Mouse (Mus musculus): Measurements from ENCODE around the gene Kif1a. TPM values are rescaled to one million over a fixed set of nuclear protein-coding genes. Genes with fewer than 3 reads are reported as not detected.

The Kif1a gene
- polyA plus RNA-seq (2011; ENCODE audit: insufficient read length, low read depth, missing spikeins) = 29.3 and 42.6 TPM in 2 replicates

DNA sequence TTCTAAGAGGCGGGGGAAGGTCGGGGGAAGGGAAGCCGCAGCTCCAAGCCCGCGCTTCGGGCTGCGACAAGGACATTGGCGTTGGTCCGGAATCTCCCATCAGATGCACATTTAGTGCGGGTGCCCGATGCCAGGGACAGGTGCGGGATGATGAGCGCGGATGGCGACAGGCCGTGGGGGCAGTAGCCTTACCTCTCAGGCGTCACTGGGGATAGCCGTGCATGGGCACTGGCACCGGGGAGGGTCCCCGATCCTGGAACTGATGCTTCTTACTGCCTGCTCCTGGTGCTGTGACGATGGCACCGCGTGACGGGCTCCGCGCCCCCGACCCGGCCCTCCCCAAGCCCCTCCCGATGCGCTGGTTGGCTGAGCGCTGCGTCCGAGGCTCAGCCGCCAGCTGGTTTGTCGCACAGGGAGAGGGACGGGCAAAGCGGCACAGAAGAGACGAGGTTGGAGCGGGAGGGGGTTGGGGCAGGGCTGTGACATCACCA is at the start of gene Kif1a:
Gene Kif1a, minus strand, starts transcription at position 381 of the 491 bp plus-strand sequence.
- H3K4me1 ChIP-seq (ENCODE audit: control insufficient read depth, insufficient read depth, low read length) = no peaks in the 10 kb centered on the region
- TF ChIP-seq POLR2A (IDR thresholded peaks at IDR 0.05; ENCODE audit: low read depth, low read length) = peak; percentile 70
- TF ChIP-seq CTCF (IDR thresholded peaks at IDR 0.05; ENCODE audit: borderline replicate concordance, insufficient read depth, low read length) = no peak
- no peak within 1 kb of the TSS for H3K27ac ChIP-seq (ENCODE audit: insufficient read depth, low read length)
- H3K4me3 ChIP-seq (ENCODE audit: insufficient read depth, low read length) = peak within 1 kb of the TSS; percentile 54

DNA sequence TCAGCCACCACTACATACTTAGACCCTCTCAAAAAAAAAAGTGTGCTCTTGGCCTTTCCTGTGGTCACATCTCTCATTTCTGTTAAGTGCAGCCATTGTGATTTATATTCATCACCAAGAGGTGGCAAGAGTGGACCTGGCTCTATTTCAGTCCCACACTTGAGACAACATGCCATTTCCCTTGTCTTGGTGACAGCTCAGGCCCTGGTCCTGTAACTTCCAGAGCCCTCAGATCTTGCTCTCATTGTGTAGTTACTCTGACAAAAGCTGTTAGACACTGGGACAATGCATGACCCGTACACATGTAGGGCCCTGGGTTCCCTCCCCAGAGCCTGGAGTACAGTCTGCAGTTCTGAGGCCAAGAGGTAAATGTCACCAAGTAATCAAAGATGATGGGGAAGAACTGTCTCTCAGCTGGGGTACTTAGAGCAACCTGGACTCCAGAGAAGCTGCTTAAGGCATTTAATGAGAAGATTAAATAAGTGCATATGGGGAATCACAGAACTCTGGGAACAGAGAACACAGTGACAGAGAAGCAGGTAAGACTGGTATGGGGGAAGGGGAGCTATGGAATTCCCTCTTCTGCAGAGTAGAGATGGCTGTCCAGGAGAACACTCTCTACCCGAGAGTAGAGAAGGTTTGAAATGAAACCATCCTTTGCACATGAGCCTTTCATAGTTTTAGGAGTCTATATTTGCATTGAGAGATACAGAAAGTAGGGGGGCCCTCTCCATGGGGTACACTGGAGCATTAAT is 49.3 kb upstream of the Kif1a start:
- Histone ChIP-seq H3K4me1 (ENCODE audit: control insufficient read depth, insufficient read depth, low read length) (no peaks in the 10 kb centered on the region), H3K4me3 (ENCODE audit: insufficient read depth, low read length) (no peak overlapping the region), H3K27ac (ENCODE audit: insufficient read depth, low read length) (no peak overlapping the region)
- TF ChIP-seq CTCF (IDR thresholded peaks at IDR 0.05; ENCODE audit: borderline replicate concordance, insufficient read depth, low read length) = no peak
- no peak for TF ChIP-seq POLR2A (IDR thresholded peaks at IDR 0.05; ENCODE audit: low read depth, low read length)

DNA sequence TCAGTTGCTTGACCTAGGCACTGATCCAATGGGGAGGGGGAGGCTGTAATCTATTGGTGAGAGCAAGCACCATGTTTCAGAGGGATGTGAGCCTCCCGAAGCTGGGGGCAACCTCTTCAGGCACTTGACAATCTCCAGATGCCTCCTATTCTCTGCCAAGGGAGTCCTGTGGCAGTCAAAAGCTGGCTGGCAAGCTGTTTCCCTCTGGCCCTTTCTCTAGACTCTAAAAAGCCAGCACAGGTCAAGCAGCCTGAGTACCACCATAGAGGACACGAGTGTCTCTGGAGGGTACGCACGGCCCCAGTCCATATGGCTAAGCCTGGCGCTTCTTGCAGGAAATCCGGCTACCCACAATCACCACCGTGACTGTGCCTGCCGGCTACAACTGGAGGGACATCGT is 42.4 kb upstream of the Kif1a start:
- Histone ChIP-seq H3K4me3 (ENCODE audit: insufficient read depth, low read length) (no peak overlapping the region), H3K4me1 (ENCODE audit: control insufficient read depth, insufficient read depth, low read length) (no peaks in the 10 kb centered on the region), H3K27ac (ENCODE audit: insufficient read depth, low read length) (no peak overlapping the region)
- TF ChIP-seq POLR2A (IDR thresholded peaks at IDR 0.05; ENCODE audit: low read depth, low read length) = no peak
- TF ChIP-seq CTCF (IDR thresholded peaks at IDR 0.05; ENCODE audit: borderline replicate concordance, insufficient read depth, low read length) = no peak

DNA sequence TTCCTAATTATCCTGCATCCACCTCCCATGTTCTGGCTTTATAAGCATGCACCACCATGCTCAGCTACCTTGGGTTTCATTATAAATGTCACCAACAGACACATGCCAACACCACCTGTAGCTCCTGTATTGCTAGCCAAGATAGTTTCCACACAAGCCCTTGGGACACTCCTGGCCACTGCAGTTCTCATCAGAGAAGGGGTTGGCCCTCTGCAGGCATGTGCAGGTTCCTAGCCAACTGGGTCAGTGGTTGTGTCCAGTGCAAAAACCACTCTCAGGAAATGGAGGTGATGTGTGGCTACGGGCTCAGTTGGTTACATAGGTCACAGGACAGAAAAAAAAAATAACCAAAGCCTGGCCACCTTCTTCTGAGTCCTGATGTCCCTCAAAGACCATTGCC is 41.1 kb upstream of the Kif1a start:
- no peaks in the 10 kb centered on the region for H3K4me1 ChIP-seq (ENCODE audit: control insufficient read depth, insufficient read depth, low read length)
- no peak overlapping the region for H3K27ac ChIP-seq (ENCODE audit: insufficient read depth, low read length)
- H3K4me3 ChIP-seq (ENCODE audit: insufficient read depth, low read length) = no peak overlapping the region
- TF ChIP-seq CTCF (IDR thresholded peaks at IDR 0.05; ENCODE audit: borderline replicate concordance, insufficient read depth, low read length) = no peak
- no peak for TF ChIP-seq POLR2A (IDR thresholded peaks at IDR 0.05; ENCODE audit: low read depth, low read length)

DNA sequence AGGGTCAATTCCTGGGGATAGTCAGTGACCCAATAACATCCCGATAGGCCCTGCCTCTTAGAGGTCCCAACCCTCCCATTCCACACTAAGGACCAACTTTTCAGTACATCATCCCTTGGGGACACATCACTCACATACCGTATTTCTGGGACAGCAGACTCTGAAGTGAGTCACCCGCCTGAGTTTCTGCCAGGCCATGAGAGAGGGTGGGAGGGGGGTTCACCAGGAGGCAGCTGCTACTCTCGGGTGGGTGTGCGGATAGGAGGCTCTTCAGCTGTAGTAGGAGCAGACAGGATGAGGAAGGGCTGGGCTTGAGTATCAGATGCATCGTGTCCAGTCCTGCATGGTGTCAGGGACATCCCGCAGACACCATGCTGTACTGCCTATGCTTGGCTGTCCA is 38.0 kb upstream of the Kif1a start:
- H3K4me1 ChIP-seq (ENCODE audit: control insufficient read depth, insufficient read depth, low read length) = no peaks in the 10 kb centered on the region
- TF ChIP-seq POLR2A (IDR thresholded peaks at IDR 0.05; ENCODE audit: low read depth, low read length) = no peak
- no peak for TF ChIP-seq CTCF (IDR thresholded peaks at IDR 0.05; ENCODE audit: borderline replicate concordance, insufficient read depth, low read length)
- H3K4me3 ChIP-seq (ENCODE audit: insufficient read depth, low read length) = no peak overlapping the region
- H3K27ac ChIP-seq (ENCODE audit: insufficient read depth, low read length) = no peak overlapping the region

DNA sequence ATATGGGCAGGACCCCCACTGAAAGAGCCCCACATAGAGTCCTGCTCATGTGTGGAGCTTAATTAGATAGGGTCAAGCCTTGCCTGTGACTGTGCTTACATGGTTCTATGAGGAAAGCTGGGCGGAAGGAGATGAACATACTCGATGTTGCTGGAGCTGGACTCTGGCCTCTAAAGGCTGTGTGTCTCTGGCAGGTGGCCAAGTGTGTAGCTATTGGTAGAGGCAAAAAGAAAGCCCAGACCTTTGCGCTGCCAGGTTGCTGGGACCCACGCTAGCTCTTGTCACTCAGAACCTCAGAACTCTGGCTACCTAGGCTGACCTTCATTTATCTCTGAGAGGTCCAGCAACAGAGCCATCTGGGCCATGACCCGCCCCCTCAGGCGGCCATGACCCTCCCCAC is 36.8 kb upstream of the Kif1a start:
- H3K27ac ChIP-seq (ENCODE audit: insufficient read depth, low read length) = no peak overlapping the region
- no peak overlapping the region for H3K4me3 ChIP-seq (ENCODE audit: insufficient read depth, low read length)
- no peaks in the 10 kb centered on the region for H3K4me1 ChIP-seq (ENCODE audit: control insufficient read depth, insufficient read depth, low read length)
- TF ChIP-seq POLR2A (IDR thresholded peaks at IDR 0.05; ENCODE audit: low read depth, low read length) (no peak), CTCF (IDR thresholded peaks at IDR 0.05; ENCODE audit: borderline replicate concordance, insufficient read depth, low read length) (no peak)

DNA sequence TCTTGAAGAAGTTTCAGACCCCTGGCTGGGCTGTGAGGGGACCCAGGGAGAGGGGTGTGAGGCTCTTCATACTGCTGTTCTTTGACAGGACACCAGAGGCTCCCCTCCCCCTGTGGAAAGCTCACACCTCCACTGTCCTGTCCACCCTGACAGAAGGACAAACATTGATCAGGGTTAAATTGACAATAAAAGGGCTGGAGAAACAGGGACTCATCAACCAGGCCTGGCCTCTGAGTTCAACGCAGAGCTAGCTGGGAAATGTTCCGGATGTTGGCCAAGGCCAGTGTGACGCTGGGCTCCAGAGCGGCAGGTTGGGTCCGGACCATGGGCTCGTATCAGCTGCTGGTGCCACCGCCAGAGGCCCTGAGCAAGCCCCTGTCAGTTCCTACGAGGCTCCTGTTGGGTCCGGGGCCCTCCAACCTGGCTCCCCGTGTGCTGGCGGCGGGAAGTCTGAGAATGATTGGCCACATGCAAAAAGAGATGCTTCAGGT is 33.3 kb upstream of the Kif1a start, which contains the start of gene Agxt:
Gene Agxt, plus strand, starts transcription at position 205 of the 491 bp plus-strand sequence.
- TF ChIP-seq CTCF (IDR thresholded peaks at IDR 0.05; ENCODE audit: borderline replicate concordance, insufficient read depth, low read length) = no peak
- no peak for TF ChIP-seq POLR2A (IDR thresholded peaks at IDR 0.05; ENCODE audit: low read depth, low read length)
- H3K4me1 ChIP-seq (ENCODE audit: control insufficient read depth, insufficient read depth, low read length) = no peaks in the 10 kb centered on the region
- no peak within 1 kb of the TSS for H3K4me3 ChIP-seq (ENCODE audit: insufficient read depth, low read length)
- H3K27ac ChIP-seq (ENCODE audit: insufficient read depth, low read length) = no peak within 1 kb of the TSS

DNA sequence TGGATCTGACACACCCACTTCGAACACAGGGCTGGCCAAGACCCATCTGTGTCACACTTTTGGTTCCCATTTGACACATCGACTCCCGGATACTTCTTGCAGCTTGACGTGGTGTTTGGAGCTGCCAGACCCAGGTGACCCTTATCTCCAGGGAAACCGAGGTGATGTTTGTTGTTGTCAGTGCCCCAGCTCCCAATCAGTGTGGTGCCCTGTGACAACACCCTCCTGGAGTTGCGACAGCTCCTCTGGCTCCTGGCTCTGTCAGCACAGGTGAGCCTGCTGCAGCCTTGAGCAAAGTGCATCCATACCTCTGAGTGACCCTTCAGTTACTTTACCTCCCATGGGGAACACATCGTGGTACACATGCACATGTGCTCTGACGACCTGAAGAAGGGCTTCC is 30.9 kb upstream of the Kif1a start:
- TF ChIP-seq POLR2A (IDR thresholded peaks at IDR 0.05; ENCODE audit: low read depth, low read length) (no peak), CTCF (IDR thresholded peaks at IDR 0.05; ENCODE audit: borderline replicate concordance, insufficient read depth, low read length) (no peak)
- Histone ChIP-seq H3K4me3 (ENCODE audit: insufficient read depth, low read length) (no peak overlapping the region), H3K27ac (ENCODE audit: insufficient read depth, low read length) (no peak overlapping the region), H3K4me1 (ENCODE audit: control insufficient read depth, insufficient read depth, low read length) (no peaks in the 10 kb centered on the region)

DNA sequence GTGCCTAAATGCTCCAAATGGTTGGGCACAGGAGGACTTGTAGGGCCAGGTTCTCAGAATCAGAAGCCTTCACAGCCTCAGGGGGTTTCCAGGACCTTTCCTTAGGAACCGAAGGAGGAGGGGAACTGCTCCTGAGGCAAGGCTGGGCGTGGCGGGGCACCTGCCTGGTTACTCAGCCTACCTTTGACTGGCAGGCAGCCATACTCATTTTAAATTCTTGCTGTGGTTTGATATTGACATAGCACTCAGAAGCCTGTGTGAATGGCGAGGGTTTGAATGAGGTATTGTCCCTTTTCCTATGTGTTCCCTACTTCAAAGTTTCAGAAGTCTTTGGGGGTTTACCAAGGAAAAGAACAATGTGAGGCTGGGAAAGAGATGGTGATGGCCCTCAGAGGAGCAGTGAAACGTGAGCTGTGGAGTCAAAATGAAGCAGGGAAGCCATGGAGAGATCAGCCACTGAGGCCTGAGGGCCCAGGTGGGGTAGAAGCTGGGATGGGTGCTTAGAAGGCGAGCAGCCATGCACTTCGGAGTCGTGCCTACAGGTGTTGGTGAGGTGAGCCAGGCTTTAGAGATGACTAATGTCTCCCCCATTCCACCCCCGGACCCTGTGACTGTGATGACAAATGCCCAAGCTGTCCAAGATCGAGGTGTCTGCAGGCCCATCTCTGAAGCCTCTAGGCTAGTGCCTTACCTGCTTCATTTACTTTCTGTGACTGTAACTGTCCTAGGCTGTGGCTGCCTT is 28.7 kb upstream of the Kif1a start:
- TF ChIP-seq POLR2A (IDR thresholded peaks at IDR 0.05; ENCODE audit: low read depth, low read length) = no peak
- TF ChIP-seq CTCF (IDR thresholded peaks at IDR 0.05; ENCODE audit: borderline replicate concordance, insufficient read depth, low read length) = no peak
- no peak overlapping the region for H3K27ac ChIP-seq (ENCODE audit: insufficient read depth, low read length)

More for the DNA sequence above, 28.7 kb upstream of the Kif1a start:
- no peak overlapping the region for H3K4me3 ChIP-seq (ENCODE audit: insufficient read depth, low read length)
- no peaks in the 10 kb centered on the region for H3K4me1 ChIP-seq (ENCODE audit: control insufficient read depth, insufficient read depth, low read length)

Measured in embryonic fibroblast, embryonic 13.5 days (primary cell).